Mouse (Mus musculus) forebrain, embryonic 13.5 days (tissue): ENCODE data around the gene Kcnip1. TPM values are rescaled to one million over a fixed set of nuclear protein-coding genes. Genes with fewer than 3 reads are reported as not detected.
A peak's percentile ranks its signal among the peaks of the same experiment; 100 is the strongest.

ENCODE experiments used
- ATAC-seq: fragments of 200-750 bp; cut with Nextera tagmentation; 2 replicates; pipeline ENCODE4 v1.8.0; 2017
- H3K27ac ChIP-seq: fragments of 300-500 bp; sonication (generic); 2 replicates; pipeline ENCODE4 v1.5.1; 2015; ENCODE audit warnings: inconsistent platforms, mild to moderate bottlenecking, moderate library complexity
- H3K27me3 ChIP-seq: fragments of 300-500 bp; sonication (generic); 2 replicates; pipeline ENCODE4 v1.6.1; 2015; ENCODE audit warnings: mild to moderate bottlenecking, inconsistent platforms
- H3K36me3 ChIP-seq: fragments of 300-500 bp; sonication (generic); 2 replicates; pipeline ENCODE4 v1.6.1; 2015; ENCODE audit warnings: mild to moderate bottlenecking, inconsistent platforms; ENCODE audit not compliant: poor library complexity, severe bottlenecking
- H3K4me1 ChIP-seq: fragments of 300-500 bp; sonication (generic); 2 replicates; pipeline ENCODE4 v1.6.1; 2015; ENCODE audit warnings: inconsistent platforms
- H3K4me2 ChIP-seq: fragments of 300-500 bp; sonication (generic); 2 replicates; pipeline ENCODE4 v1.6.1; 2015; ENCODE audit warnings: inconsistent platforms, mild to moderate bottlenecking, moderate library complexity
- H3K4me3 ChIP-seq: fragments of 300-500 bp; sonication (generic); 2 replicates; pipeline ENCODE4 v1.5.1; 2015; ENCODE audit warnings: mild to moderate bottlenecking, inconsistent platforms
- H3K9ac ChIP-seq: fragments of 300-500 bp; sonication (generic); 2 replicates; pipeline ENCODE4 v1.6.1; 2015; ENCODE audit warnings: mild to moderate bottlenecking, inconsistent platforms
- H3K9me3 ChIP-seq: fragments of 300-500 bp; sonication (generic); replicated peaks from 2 replicates; pipeline ENCODE4 v1.6.1; 2016; ENCODE audit warnings: inconsistent platforms
- WGBS: fragments of 180-500 bp; shearing (Covaris S2); methylation state at CpG from one replicate; pipeline ENCODE4 v1.1.7; 2015; 5-methylcytosine and 5-hydroxymethylcytosine counted together
- polyA plus RNA-seq: library from polyadenylated mRNA; unstranded; fragments of >200 nt; fragmentation: Nextera tagmentation; extraction: Ambion mirVana; gene quantifications from 2 replicates; pipeline ENCODE4 v1.2.1, GENCODE M21; 2015

Kcnip1 gene
- polyA plus RNA-seq, 1 experiment from 2014 or later: 29.9 TPM

DNA sequence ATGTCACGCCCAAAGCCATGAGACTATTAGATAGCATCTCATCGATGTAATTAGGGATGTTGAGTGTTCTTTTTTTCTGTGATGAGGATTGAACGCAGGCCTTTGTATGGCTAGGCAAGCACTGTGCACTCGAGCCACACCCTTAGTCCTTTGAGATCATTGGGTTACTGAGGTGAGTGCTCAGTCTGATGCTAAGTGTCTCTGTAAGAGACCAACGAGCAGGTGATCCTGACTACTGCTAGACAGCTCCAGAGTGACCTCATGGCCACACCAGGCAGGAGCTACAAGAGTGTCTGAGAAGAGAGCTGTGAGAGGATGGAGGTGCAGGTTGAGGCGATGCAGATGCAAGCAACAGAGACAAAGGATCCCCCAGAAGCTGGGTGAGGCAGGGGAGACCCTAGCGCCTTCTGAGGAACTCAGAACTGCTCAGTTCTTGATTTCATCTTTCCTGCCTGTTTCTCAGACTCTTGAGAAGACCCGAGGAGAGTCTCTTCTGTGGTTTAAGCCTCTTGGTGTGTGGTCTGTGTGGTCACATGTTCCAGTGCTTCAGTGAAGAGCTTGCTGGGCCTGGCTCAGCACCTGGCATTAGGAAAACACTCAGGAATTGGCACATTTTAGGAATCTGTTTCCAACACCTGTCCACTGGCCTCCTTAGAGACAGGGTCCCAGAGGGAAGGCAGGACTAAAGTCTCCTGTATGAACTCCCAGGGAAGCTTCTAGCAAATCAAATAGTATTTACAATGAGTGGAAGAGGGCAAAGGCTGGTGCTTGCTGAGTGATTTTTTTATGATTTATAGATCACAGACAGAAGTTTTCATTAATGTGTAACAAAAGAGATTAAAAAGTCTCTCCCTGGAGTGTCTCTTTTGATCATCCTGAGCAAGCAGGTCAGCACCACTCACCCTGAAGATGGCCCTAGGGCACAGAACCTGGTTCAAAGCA is 41.0 kb downstream of the Kcnip1 start:
- H3K4me3 ChIP-seq: no peak overlapping the region
- H3K36me3 ChIP-seq: no peaks in the 10 kb centered on the region
- peaks cover 6% of the 10 kb centered on the region; the same call in 1 of the 2 replicates for H3K4me1 ChIP-seq
- no peak for ATAC-seq
- H3K27ac ChIP-seq: no peak overlapping the region
- WGBS: 84% methylated on average over 8 of the region's 8 CpGs
- H3K4me2 ChIP-seq: no peak overlapping the region
- no peaks in the 10 kb centered on the region for H3K27me3 ChIP-seq
- no peak overlapping the region for H3K9ac ChIP-seq
- no peaks in the 10 kb centered on the region for H3K9me3 ChIP-seq

DNA sequence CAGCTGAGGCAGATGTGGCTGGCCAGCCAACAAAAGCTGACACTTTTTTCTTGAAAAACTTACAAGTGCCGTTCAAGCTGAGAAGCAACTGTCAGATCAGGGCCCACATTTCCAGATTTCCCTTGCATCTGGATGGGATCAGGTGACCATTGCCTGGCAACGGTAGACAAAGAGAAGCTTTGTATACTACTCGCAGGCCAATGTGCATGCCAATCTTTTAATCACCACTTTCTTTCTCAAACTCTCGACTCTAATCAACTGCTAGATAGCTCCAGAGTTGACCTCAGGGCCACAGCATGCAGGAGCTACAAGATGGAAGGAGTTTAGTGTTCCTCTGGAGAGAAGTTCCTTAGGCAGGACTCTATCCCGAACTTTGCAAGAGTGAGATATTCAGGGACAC is 41.8 kb downstream of the Kcnip1 start:
- WGBS: 19% methylated on average over 5 of the region's 5 CpGs
- H3K4me3 ChIP-seq: no peak overlapping the region
- peak; percentile 24; the same call in 1 of the 2 replicates for ATAC-seq
- no peak overlapping the region for H3K4me2 ChIP-seq
- H3K27ac ChIP-seq: no peak overlapping the region
- peaks cover 6% of the 10 kb centered on the region; the same call in 1 of the 2 replicates for H3K4me1 ChIP-seq
- H3K36me3 ChIP-seq: no peaks in the 10 kb centered on the region
- no peaks in the 10 kb centered on the region for H3K9me3 ChIP-seq
- H3K9ac ChIP-seq: no peak overlapping the region
- H3K27me3 ChIP-seq: no peaks in the 10 kb centered on the region

GRCm38 (mm10) chr11:33946501-33946900 is 46.5 kb downstream of the Kcnip1 start:
- no peaks in the 10 kb centered on the region for H3K36me3 ChIP-seq
- H3K4me3 ChIP-seq: no peak overlapping the region
- H3K27me3 ChIP-seq: no peaks in the 10 kb centered on the region
- 86% methylated on average over 4 of the region's 4 CpGs for WGBS
- no peak overlapping the region for H3K27ac ChIP-seq
- H3K9me3 ChIP-seq: no peaks in the 10 kb centered on the region
- H3K4me2 ChIP-seq: no peak overlapping the region
- H3K4me1 ChIP-seq: peaks cover 6% of the 10 kb centered on the region; the same call in 1 of the 2 replicates
- no peak overlapping the region for H3K9ac ChIP-seq
- no peak for ATAC-seq

- Histone ChIP-seq H3K27me3 (no peaks in the 10 kb centered on the region), H3K27ac (no peak overlapping the region), H3K9me3 (no peaks in the 10 kb centered on the region), H3K9ac (no peak overlapping the region), H3K4me1 (no peaks in the 10 kb centered on the region), H3K4me2 (no peak overlapping the region), H3K4me3 (no peak overlapping the region), H3K36me3 (no peaks in the 10 kb centered on the region)
- ATAC-seq: no peak
- 88% methylated on average over 9 of the region's 9 CpGs for WGBS
These were observed 48.1 kb downstream of the Kcnip1 start for GRCm38 (mm10) chr11:33944786-33945328.

- H3K36me3 ChIP-seq: no peaks in the 10 kb centered on the region
- WGBS: 69% methylated on average over 4 of the region's 4 CpGs
- no peaks in the 10 kb centered on the region for H3K4me1 ChIP-seq
- no peaks in the 10 kb centered on the region for H3K9me3 ChIP-seq
- H3K27ac ChIP-seq: no peak overlapping the region
- ATAC-seq: no peak
- no peak overlapping the region for H3K4me2 ChIP-seq
- no peak overlapping the region for H3K9ac ChIP-seq
- H3K27me3 ChIP-seq: no peaks in the 10 kb centered on the region
- H3K4me3 ChIP-seq: no peak overlapping the region
These were observed 48.7 kb downstream of the Kcnip1 start for GRCm38 (mm10) chr11:33944067-33944785.

DNA sequence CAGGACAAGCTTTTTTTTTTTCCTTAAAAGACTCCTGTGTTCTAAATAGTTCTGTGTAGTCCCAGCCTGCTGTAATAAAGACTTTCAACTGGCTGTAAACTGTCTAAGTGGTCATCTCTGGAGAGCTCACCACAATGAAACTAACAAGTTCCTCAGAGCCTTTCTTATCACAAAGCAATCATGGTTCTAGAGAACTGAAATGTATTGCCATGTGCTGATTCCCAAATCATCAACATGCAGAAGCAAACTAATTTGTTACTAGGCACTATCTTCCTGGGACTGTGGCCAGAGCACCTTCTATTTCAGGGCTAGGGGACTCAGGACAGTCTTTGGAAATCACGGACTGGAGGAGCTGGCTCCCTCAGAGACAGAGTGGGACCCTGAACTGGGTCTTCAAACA is 49.4 kb downstream of the Kcnip1 start:
- Histone ChIP-seq H3K36me3 (no peaks in the 10 kb centered on the region), H3K27me3 (no peaks in the 10 kb centered on the region), H3K4me1 (no peaks in the 10 kb centered on the region), H3K4me3 (no peak overlapping the region), H3K4me2 (no peak overlapping the region), H3K9ac (no peak overlapping the region), H3K27ac (no peak overlapping the region), H3K9me3 (no peaks in the 10 kb centered on the region)
- WGBS: 45% methylated on average over 1 of the region's 1 CpGs
- ATAC-seq: no peak

GRCm38 (mm10) chr11:33939456-33940113 is 53.4 kb downstream of the Kcnip1 start:
- H3K4me3 ChIP-seq: no peak overlapping the region
- H3K9ac ChIP-seq: no peak overlapping the region
- ATAC-seq: no peak
- H3K4me2 ChIP-seq: no peak overlapping the region
- H3K4me1 ChIP-seq: no peaks in the 10 kb centered on the region
- H3K27ac ChIP-seq: no peak overlapping the region
- H3K36me3 ChIP-seq: no peaks in the 10 kb centered on the region
- no peaks in the 10 kb centered on the region for H3K9me3 ChIP-seq
- H3K27me3 ChIP-seq: no peaks in the 10 kb centered on the region
- WGBS: 89% methylated on average over 4 of the region's 4 CpGs

DNA sequence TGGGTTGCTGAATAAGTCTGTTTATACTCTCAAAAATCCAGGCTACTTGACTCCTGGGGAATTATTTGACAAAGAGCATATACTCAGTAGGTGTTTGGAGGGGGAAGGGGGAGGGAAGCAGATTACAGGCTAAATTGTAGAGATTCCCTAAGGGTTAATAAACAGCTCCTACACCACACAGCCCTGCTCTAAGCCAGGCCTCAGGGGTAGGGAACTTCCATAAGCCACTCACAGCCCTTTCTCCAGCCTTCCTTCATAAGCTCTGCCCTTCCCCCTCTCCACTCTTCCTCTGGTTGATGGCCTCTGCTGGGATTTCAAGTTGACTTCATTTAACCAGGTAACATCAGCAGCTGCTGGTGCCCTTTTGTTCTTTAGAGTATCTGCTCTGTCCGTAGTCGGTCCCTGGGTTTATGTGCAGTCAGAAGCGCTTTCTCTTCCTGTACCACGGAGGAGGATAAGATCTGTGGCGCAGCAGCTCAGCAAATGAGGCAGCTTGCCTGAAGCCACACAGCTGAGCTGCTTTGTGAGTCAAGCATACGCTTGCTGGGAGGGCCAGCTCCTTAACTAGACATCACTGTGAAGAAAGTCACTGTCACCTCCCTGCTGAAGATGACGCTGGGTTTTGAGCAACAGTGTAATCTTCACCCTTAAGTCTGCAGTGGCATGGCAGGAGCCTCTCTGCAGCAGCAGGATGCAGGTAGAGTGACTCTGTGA is 54.2 kb downstream of the Kcnip1 start:
- 50% methylated on average over 7 of the region's 7 CpGs for WGBS
- Histone ChIP-seq H3K4me1 (no peaks in the 10 kb centered on the region), H3K36me3 (no peaks in the 10 kb centered on the region), H3K27ac (no peak overlapping the region), H3K27me3 (no peaks in the 10 kb centered on the region), H3K4me3 (no peak overlapping the region), H3K9me3 (no peaks in the 10 kb centered on the region), H3K9ac (no peak overlapping the region), H3K4me2 (no peak overlapping the region)
- ATAC-seq: no peak

GRCm38 (mm10) chr11:33937641-33938040 is 55.3 kb downstream of the Kcnip1 start:
- Histone ChIP-seq H3K27me3 (no peaks in the 10 kb centered on the region), H3K9me3 (no peaks in the 10 kb centered on the region), H3K4me1 (0 out of 2 replicates have a peak, but pooled peaks cover 3% of the 10 kb centered on the region), H3K27ac (no peak overlapping the region), H3K9ac (no peak overlapping the region), H3K36me3 (no peaks in the 10 kb centered on the region), H3K4me3 (no peak overlapping the region), H3K4me2 (no peak overlapping the region)
- 94% methylated on average over 8 of the region's 8 CpGs for WGBS
- ATAC-seq: no peak

- no peak overlapping the region for H3K27ac ChIP-seq
- H3K36me3 ChIP-seq: no peaks in the 10 kb centered on the region
- H3K9ac ChIP-seq: no peak overlapping the region
- no peak overlapping the region for H3K4me3 ChIP-seq
- 65% methylated on average over 9 of the region's 9 CpGs for WGBS
- H3K9me3 ChIP-seq: no peaks in the 10 kb centered on the region
- no peaks in the 10 kb centered on the region for H3K27me3 ChIP-seq
- ATAC-seq: no peak
- peaks cover 12% of the 10 kb centered on the region; the same call in 1 of the 2 replicates for H3K4me1 ChIP-seq
- H3K4me2 ChIP-seq: no peak overlapping the region
These were observed 58.7 kb downstream of the Kcnip1 start for GRCm38 (mm10) chr11:33934286-33934685.

- Histone ChIP-seq H3K4me3 (no peak overlapping the region), H3K27me3 (no peaks in the 10 kb centered on the region), H3K4me1 (peaks cover 16% of the 10 kb centered on the region; the same call in 1 of the 2 replicates), H3K9me3 (no peaks in the 10 kb centered on the region), H3K36me3 (no peaks in the 10 kb centered on the region), H3K9ac (no peak overlapping the region), H3K27ac (no peak overlapping the region), H3K4me2 (no peak overlapping the region)
- no peak for ATAC-seq
- 70% methylated on average over 18 of the region's 18 CpGs for WGBS
These were observed 60.4 kb downstream of the Kcnip1 start for GRCm38 (mm10) chr11:33932386-33933111.
